Mouse (Mus musculus): ENCODE results near the gene Fibin.

Fibin gene

GRCm38 (mm10) chr2:110313305-110313824 lies 49.6 kb downstream of the Fibin start:
- DNase-seq, result no peak
